Mouse (Mus musculus) urinary bladder, postnatal 14 days (tissue): ENCODE data around the gene Grb10.
A peak's percentile ranks its signal among the peaks of the same experiment; 100 is the strongest.

Source experiments
- DNase-seq: peaks from one replicate; pipeline ENCODE4 v3.0.0; 2021; ENCODE audit warnings: low spot score

Gene Grb10

GRCm38 (mm10) chr11:12038470-12038985 is at the start of gene Grb10:
Grb10 (minus strand) TSS chr11:12038683.
- no peak for DNase-seq

DNA sequence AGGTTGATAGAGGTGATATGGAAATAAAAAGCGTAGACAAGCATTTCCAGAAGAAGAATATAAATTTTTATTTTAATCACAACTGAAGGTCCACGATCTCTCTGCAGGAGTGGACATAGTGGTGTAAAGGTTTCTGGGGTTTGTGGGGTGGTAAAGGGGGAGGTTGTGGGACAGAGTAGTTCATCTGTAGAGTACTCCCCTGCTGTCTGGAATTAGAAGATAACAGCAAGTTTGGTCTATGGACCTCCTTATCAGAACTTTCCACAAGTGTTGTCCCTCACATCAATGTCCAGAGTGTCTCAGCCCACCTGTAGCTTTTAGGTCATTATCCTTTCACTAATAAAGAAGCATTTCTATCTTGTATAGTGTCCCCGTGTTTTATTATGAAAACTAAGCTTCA is 43.2 kb upstream of the Grb10 start:
- no peak for DNase-seq

- DNase-seq: no peak
Measured at GRCm38 (mm10) chr11:12079231-12079630, 40.7 kb upstream of the Grb10 start.

- DNase-seq: no peak
Measured at GRCm38 (mm10) chr11:12075449-12075848, 37.0 kb upstream of the Grb10 start.

GRCm38 (mm10) chr11:12073394-12074226 is 35.1 kb upstream of the Grb10 start:
- no peak for DNase-seq

- no peak for DNase-seq
Measured at GRCm38 (mm10) chr11:12072322-12072721, 33.8 kb upstream of the Grb10 start.

DNA sequence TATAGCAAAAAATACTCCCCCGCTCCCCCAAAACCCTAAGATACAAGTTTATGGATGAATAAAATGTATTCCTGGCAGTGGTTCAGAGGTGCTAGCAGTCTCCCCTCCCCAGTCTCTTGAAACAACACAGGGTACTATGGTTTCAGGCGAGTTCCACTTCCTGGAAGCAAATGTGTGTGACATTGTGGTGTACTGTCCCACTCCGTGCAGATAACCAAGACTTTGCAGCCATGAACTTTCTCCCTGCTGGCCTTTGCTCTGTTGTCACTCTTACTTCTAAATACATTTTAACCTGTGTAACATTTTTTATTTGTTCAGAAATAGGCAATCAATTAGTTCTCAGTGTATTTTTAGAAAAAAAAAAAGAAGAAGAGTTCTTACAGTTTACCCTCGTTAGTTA is 20.5 kb upstream of the Grb10 start:
- no peak for DNase-seq

DNA sequence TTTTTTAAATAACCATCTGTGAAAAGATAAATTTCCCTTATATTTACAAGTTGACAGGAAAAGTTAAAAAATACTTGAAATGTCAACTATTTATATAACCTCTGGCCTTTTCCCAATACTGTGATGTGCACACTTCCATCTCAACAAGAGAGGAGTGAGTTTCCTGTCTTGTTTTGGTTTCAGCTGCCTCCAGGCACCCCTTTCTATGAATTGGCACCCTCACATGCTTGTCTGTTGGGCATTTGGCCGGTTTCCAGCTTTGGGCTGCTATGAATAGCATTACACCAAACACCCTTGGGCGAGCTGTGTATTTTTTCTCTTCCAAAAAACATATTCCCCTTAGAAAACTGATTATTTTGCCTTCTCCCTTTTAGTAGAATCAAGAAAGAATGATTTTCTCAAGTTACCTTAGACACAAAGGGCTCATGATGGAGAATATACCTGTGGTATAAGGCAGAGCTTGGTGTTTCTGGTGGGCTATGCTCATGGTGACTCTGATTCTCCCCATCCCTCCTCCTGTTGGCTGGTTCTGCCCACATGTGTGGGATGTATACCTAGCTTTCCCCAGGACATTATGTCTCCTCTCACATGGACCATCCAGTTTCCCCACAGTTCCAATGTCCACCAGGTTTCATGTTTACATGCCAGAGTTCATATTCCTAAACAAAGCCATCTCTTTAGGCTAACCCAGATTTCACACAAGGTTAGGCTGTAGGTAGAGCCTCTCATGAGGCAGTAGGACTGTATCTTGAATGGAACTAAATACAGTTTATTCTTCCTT is 10.3 kb upstream of the Grb10 start:
- no peak for DNase-seq

DNA sequence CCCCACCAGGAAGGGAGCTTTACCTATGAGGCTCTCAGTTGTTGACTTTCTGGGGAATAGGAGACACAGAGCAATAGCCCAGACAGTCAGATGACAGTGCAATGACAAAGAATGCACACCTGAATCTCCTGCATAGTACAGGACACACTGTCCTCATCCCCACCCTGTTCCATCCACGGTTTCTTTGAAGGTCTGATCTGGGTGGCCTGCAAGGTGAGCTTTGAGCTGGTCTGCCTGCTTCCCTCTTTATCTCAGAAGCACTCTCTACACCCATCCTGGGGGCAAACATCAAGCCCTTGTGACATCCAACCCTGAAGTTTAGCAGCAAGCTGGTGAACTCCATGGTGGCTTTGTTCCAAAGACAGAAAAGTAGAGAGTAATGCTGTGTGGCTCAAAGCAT is 9.7 kb upstream of the Grb10 start:
- no peak for DNase-seq

DNA sequence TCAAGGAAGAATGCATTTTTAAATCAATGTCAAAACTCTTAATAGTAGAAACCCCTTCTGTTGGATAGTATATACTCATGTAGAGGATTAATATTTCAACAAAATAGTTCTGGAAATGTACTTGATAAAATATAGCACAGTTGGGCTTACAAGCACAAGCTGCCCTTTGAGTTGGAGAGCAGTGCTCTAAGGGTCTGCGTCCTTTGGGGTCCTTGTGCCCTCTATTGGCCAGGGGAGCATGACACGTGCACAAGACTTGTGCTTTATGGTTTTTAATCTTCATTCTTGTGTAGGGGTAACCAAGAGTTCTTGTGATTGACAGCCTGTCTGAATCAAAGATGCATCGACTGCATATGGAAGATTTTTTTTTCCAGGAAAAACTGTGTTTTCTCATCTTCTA is 5.8 kb upstream of the Grb10 start:
- no peak for DNase-seq

GRCm38 (mm10) chr11:12041787-12042186 is 3.3 kb upstream of the Grb10 start:
- no peak for DNase-seq

DNA sequence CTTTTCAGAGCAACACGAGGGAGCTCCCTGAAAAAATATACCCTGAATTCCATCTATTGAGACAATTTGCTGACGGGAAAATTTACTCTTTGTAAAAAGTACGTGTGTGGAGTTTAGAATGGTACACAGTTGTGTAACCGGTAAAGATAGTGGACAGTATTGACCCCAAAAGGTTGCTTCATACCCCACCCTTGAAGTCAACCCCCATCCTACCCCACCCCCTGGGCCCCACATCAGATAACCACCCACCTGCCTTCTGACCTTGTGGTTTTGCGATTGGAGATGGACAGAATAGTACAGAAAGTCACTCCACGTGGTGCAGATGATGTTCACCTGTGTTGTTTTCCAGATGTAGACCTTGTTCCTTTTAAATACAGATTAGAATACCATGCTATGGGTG is 2.9 kb upstream of the Grb10 start:
- no peak for DNase-seq

GRCm38 (mm10) chr11:12040391-12040790 is 1.9 kb upstream of the Grb10 start:
- DNase-seq: no peak

DNA sequence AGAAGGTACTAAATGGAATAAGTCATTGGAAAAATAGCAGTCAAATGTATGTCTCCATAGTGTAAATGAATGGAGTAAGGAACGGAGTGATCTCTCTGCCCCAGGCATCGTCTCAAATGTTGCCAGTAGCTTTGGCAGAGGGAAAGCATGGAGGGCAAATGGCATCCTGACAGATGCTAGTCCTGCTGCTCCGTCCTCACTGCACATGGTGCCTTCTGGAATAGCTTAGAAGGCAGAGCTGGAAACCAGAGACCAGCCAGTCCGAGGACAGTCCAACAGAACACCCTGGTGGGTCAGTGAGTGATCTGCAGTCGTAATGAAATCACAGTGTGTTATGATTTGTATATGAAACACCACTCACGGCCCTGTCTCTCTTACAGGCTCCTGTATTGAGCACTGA is 1.3 kb upstream of the Grb10 start:
- no peak for DNase-seq

DNA sequence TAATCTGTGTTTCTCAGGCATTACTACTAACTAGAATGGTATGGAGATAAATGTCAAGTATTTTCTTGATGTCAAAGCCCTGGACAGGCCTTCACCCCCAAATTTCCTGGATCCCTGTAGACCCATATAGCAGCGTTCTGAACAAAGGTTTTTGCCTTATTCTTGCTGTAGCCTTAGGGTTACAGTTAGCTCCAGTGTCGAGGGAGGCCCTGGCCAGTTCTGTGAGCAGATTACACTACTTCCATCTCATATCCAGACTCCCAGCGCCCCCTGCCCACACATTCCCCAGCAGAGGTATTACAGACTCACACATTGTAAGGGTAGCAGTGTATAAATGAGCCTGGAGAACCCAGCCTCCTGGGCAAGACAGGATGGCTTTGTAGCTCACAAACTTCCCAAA is 615 bp upstream of the Grb10 start:
- DNase-seq: peak; percentile 4

DNA sequence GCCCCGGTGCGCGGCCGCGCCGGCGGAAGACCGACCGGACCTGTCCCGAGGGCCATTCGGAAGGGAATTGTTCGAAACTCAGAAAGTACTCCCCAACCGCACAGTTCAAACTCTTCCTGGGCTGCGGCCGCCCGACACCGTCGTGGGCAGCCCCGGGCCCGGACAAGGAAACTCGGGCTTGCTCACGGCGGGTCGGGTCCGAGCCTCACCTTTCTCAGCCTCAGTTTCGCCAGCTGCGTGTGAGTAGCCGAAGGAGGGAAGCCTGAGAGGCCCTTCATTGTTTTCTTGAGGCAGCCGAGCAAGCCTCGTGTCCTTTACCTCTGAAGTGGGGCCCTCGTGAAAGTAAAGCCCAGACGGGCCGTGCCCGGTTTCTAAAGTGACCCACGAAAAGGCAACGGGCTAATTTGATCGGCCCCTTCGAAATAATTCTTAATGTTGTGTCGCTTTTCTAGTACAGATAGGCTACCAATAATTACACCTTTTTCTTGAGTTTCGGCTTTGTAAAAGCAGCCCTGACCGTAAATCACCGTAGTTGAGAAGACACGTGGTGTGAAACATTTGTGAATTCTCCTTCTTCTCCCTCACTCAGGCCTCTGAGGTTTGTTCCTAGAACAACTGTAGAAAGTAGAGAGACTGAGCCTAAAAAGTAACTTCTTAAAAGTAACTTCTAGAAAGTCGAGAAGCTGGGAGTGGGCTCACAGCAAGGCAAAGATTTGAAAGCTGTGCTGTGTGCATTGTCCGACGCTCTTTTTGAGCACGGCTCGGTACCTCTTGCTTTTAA is 604 bp downstream of the Grb10 start:
- DNase-seq: peak; percentile 5

DNA sequence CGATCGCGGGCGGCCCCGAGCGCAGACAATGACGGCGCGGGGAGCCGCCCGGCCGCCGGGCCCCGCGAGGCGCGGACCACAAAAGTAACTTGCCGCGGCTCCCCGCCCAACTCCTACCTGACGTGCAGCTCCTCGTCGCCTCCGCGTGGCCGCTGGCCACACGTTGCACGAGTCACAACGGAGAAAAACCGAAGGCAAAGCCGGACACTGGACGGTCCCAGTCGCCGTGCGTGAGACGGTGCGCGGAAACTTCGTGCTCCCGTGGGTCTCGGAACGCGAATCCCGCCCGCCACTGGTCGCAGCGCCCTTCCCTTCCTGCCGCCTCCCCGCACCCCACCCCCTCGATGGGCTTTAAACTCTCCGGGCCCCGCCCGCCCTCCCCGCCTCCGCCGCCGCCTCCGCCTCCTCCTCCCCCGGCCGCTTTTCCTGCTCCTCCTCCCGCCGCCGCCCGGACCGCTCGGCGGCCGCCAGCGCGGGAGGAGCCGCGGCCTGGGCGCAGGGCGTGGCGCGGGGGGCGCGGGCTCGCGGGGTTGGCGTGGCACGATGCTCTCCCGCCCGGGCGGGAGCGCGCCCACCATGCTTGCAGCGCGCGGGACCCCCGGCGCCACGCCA is 1.3 kb downstream of the Grb10 start:
- peak; percentile 56 for DNase-seq

GRCm38 (mm10) chr11:12035916-12036910 is 2.3 kb downstream of the Grb10 start:
- DNase-seq: no peak

GRCm38 (mm10) chr11:12035324-12035723 is 3.2 kb downstream of the Grb10 start:
- no peak for DNase-seq

GRCm38 (mm10) chr11:12034781-12035180 is 3.7 kb downstream of the Grb10 start:
- DNase-seq: no peak

DNA sequence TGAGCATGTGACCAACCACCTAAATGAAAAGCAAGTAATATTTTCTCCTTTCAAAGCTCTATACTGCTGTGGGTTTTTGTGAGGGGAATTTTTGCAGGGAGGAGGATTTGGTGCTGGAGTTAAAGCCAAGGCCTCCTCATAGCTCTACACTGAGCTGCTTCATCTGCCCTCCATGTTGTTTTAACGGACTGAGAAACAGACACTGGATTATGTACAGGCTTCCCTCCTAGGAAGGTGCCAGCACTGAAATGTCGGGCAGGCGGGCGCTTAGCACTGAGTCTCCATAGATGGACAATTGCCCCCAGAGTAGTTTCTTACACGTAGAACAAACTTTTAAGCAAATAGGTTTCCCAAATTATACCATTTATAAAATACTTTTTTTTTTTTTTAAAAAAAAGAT is 4.1 kb downstream of the Grb10 start:
- DNase-seq: no peak
